Mouse (Mus musculus): ENCODE results near the gene Kcnc2.
A peak's percentile ranks its signal among the peaks of the same experiment; 100 is the strongest.
"Not testable (repeated sequence)": the region's sequence is repeated elsewhere in the genome, so short reads cannot be mapped to it uniquely, and the experiment has no call there.

Kcnc2 gene

GRCm38 (mm10) chr10:112270887-112271802 is at the start of gene Kcnc2:
Gene Kcnc2, plus strand, starts transcription at chr10:112271121.
- peak; percentile 46 for DNase-seq (ENCODE audit: low spot score)

DNA sequence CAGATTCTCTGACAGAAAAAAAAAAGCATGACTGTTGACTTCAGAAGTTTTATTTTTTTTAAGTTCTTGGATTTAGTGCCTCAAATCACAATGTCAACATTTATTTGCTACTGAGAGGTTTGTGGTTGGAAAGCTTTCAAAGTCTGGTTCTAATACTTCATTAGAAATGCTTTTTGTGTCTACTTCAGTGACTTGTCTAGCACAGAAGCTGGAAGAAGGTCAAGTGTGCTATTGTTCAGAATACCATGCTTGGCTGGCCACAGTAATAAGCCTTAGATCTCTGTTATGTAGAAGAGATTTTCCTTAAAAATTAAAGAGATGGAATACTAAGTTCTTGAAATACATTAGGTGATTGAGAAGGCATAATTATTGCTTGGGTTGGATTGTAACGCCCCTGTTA is 43.8 kb upstream of the Kcnc2 start:
- no peak for DNase-seq (ENCODE audit: low spot score)

GRCm38 (mm10) chr10:112229091-112229843 is 41.7 kb upstream of the Kcnc2 start:
- not testable (repeated sequence) for DNase-seq (ENCODE audit: low spot score)

DNA sequence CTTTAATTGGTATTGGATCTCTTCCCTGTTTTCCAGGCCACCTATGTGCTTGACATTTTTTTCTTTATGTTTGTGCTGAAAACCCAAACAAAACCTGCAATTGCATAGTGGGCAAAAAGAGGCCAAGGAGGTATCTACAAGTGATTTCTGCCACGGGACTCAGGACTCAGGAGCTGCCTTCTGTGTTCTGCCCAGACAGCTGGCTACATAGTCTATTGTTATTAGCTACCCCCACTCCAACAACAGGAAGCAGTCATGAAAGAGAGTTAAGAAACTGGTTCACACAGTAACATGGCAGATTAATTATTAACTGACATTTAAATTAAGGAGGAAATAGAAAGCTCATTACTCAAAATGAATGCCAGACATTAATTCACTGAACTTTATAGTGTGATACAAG is 38.2 kb upstream of the Kcnc2 start:
- not testable (repeated sequence) for DNase-seq (ENCODE audit: low spot score)

DNA sequence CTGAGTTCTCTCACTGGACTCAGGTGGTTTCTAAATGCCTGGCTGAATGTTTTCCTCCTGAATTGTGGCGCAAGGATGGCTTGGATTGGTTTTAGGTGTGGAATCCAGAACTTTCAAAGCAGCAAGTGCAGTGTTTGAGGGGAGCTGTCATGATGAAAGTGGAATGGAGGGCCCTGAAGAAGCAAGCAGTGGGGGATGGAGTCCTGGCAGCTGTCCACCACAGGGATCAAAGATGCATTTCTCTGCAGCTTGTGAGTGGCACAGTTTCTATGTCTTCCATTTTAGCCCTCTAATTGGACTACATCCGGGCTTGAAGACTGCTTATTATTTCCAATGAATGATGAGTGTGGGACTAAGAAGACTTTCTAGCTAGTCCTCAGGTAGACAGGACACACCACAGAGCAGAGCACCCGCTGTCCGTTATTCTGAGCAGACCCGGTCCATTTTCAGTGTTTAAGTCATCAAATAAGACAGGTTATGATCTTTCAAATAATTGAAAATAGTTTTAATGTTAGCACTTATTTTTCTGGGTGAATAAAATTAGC is 35.5 kb upstream of the Kcnc2 start:
- not testable (repeated sequence) for DNase-seq (ENCODE audit: low spot score)

GRCm38 (mm10) chr10:112248273-112248672 is 22.6 kb upstream of the Kcnc2 start:
- no peak for DNase-seq (ENCODE audit: low spot score)

GRCm38 (mm10) chr10:112263467-112263866 is 7.5 kb upstream of the Kcnc2 start:
- DNase-seq (ENCODE audit: low spot score) = no peak

GRCm38 (mm10) chr10:112269481-112269880 is 1.4 kb upstream of the Kcnc2 start:
- DNase-seq (ENCODE audit: low spot score) = no peak

- peak; percentile 38 for DNase-seq (ENCODE audit: low spot score)
Measured at GRCm38 (mm10) chr10:112269939-112270781, 761 bp upstream of the Kcnc2 start.

DNA sequence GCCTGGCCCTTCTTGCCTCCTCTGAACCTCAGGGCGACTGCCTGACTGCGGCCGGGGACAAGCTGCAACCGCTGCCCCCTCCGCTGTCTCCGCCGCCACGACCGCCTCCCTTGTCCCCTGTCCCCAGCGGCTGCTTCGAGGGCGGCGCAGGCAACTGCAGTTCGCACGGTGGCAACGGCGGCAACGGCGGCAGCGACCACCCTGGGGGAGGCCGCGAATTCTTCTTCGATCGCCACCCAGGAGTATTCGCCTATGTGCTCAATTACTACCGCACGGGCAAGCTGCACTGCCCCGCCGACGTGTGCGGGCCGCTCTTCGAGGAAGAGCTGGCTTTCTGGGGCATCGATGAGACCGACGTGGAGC is 863 bp downstream of the Kcnc2 start:
- DNase-seq (ENCODE audit: low spot score) = peak; percentile 51

- DNase-seq (ENCODE audit: low spot score) = no peak
Measured at GRCm38 (mm10) chr10:112272171-112272570, 1.2 kb downstream of the Kcnc2 start.

DNA sequence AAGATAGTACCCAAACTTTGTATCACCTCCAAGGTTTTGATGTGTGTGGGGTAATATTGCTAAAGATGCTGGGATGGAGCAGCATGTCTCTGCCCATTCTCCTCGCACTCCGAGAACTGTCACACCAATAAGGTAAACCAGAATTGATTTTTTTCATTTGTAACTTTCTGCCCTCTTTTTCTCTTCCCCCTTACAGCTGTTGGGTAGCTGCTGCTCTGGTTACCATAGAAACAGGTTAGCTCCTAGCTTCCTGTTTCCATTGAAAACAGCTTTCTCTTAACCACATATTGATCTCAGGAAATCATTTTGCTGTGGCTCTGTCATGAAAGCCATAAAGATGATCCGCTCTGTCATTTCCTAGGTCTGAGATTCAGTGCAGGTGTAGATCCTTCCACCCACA is 7.1 kb downstream of the Kcnc2 start:
- DNase-seq (ENCODE audit: low spot score) = no peak

- peak; percentile 61 for DNase-seq (ENCODE audit: low spot score)
Measured at GRCm38 (mm10) chr10:112315136-112315535, 44.2 kb downstream of the Kcnc2 start.

DNA sequence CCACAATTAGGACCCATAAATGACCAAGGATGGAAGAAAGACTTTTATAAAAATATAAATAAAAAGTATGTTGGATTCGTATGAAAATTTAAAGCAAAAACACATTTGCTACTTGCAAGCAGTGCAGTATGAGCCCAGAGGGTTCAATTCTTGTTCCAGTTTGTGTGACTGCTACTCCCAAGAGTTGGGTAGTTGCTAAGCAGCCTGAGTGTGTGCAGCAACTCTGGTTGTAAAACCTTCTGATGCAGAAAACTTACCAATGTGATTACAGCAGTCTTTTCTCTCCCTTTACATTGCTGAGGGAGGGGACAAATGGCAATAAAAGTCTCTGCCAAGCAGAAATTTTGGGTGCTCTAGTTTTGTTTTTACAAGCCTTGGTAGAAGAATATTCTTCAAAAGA is 46.9 kb downstream of the Kcnc2 start:
- DNase-seq (ENCODE audit: low spot score) = no peak

- no peak for DNase-seq (ENCODE audit: low spot score)
Measured at GRCm38 (mm10) chr10:112357669-112358362, 86.9 kb downstream of the Kcnc2 start.

GRCm38 (mm10) chr10:112358363-112358704 is 87.4 kb downstream of the Kcnc2 start:
- DNase-seq (ENCODE audit: low spot score) = no peak

- no peak for DNase-seq (ENCODE audit: low spot score)
Measured at GRCm38 (mm10) chr10:112360704-112361103, 89.8 kb downstream of the Kcnc2 start.

- DNase-seq (ENCODE audit: low spot score) = no peak
Measured at GRCm38 (mm10) chr10:112368369-112368768, 97.4 kb downstream of the Kcnc2 start.

GRCm38 (mm10) chr10:112377163-112377562 is 106.2 kb downstream of the Kcnc2 start:
- no peak for DNase-seq (ENCODE audit: low spot score)

GRCm38 (mm10) chr10:112378465-112378864 is 107.5 kb downstream of the Kcnc2 start:
- DNase-seq (ENCODE audit: low spot score) = no peak

DNA sequence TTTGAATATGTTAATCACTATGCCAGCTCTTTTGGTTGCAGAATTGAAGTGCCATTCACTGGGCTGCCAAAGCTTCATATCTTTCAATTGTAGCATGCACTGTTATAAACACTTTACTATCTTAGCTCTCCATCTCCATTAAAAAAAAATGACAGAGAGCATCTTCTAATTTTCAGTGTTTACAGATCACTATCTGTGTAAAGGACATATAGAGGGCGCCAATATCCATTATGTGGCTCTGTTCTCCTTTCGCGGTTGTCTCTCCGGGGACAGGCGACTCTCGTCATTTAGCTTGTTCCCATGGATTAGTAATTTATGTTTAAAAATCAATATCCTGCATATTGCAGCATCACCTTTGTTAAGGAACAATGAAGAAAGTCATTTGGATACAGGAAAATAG is 109.7 kb downstream of the Kcnc2 start:
- no peak for DNase-seq (ENCODE audit: low spot score)
